Mouse (Mus musculus): ENCODE data around the gene Lypd6b.

Gene Lypd6b

GRCm38 (mm10) chr2:49869044-49869443, 81.6 kb downstream of the Lypd6b start:
- DNase-seq (ENCODE audit: low spot score in 2 of 2): no peak

GRCm38 (mm10) chr2:49869782-49870514, 82.5 kb downstream of the Lypd6b start:
- no peak for DNase-seq (ENCODE audit: low spot score in 2 of 2)

GRCm38 (mm10) chr2:49871012-49871411, 83.5 kb downstream of the Lypd6b start:
- DNase-seq (ENCODE audit: low spot score in 2 of 2): no peak

- no peak for DNase-seq (ENCODE audit: low spot score in 2 of 2)
These were observed 93.0 kb downstream of the Lypd6b start for GRCm38 (mm10) chr2:49880507-49880906.

GRCm38 (mm10) chr2:49881002-49881401, 93.5 kb downstream of the Lypd6b start:
- DNase-seq (ENCODE audit: low spot score in 2 of 2): no peak

- no peak for DNase-seq (ENCODE audit: low spot score in 2 of 2)
These were observed 95.0 kb downstream of the Lypd6b start for GRCm38 (mm10) chr2:49882461-49882860.

- no peak for DNase-seq (ENCODE audit: low spot score in 2 of 2)
These were observed 96.5 kb downstream of the Lypd6b start for GRCm38 (mm10) chr2:49883990-49884389.

- no peak for DNase-seq (ENCODE audit: low spot score in 2 of 2)
These were observed 98.7 kb downstream of the Lypd6b start for GRCm38 (mm10) chr2:49886209-49886608.

GRCm38 (mm10) chr2:49888346-49888745, 100.9 kb downstream of the Lypd6b start:
- DNase-seq (ENCODE audit: low spot score in 2 of 2): no peak

- no peak for DNase-seq (ENCODE audit: low spot score in 2 of 2)
These were observed 103.2 kb downstream of the Lypd6b start for GRCm38 (mm10) chr2:49890727-49891126.

GRCm38 (mm10) chr2:49909838-49910407, 122.4 kb downstream of the Lypd6b start:
- DNase-seq (ENCODE audit: low spot score in 2 of 2): no peak

GRCm38 (mm10) chr2:49911296-49912034, 124.0 kb downstream of the Lypd6b start:
- no peak for DNase-seq (ENCODE audit: low spot score in 2 of 2)

GRCm38 (mm10) chr2:49912261-49912895, 124.9 kb downstream of the Lypd6b start:
- no peak for DNase-seq (ENCODE audit: low spot score in 2 of 2)

GRCm38 (mm10) chr2:49917489-49917888, 130.0 kb downstream of the Lypd6b start:
- DNase-seq (ENCODE audit: low spot score in 2 of 2): no peak

GRCm38 (mm10) chr2:49918132-49918531, 130.6 kb downstream of the Lypd6b start:
- no peak for DNase-seq (ENCODE audit: low spot score in 2 of 2)

GRCm38 (mm10) chr2:49918692-49919091, 131.2 kb downstream of the Lypd6b start:
- no peak for DNase-seq (ENCODE audit: low spot score in 2 of 2)

GRCm38 (mm10) chr2:49921948-49922347, 134.5 kb downstream of the Lypd6b start:
- DNase-seq (ENCODE audit: low spot score in 2 of 2): no peak

GRCm38 (mm10) chr2:49922810-49923209, 135.3 kb downstream of the Lypd6b start:
- no peak for DNase-seq (ENCODE audit: low spot score in 2 of 2)

- no peak for DNase-seq (ENCODE audit: low spot score in 2 of 2)
These were observed 138.7 kb downstream of the Lypd6b start for GRCm38 (mm10) chr2:49926186-49926585.

GRCm38 (mm10) chr2:49927362-49927761, 139.9 kb downstream of the Lypd6b start:
- DNase-seq (ENCODE audit: low spot score in 2 of 2): no peak

- no peak for DNase-seq (ENCODE audit: low spot score in 2 of 2)
These were observed 142.4 kb downstream of the Lypd6b start for GRCm38 (mm10) chr2:49929931-49930330.

- DNase-seq (ENCODE audit: low spot score in 2 of 2): no peak
These were observed 150.1 kb downstream of the Lypd6b start for GRCm38 (mm10) chr2:49937621-49938020.

All from spleen, postnatal 14 days (tissue).